Mouse (Mus musculus) mouse trophoblast stem cell (cell line): Measurements from ENCODE around the gene Unc45a.

Experiments
- in situ Hi-C, 2 experiments: fragments of 300-500 bp; cut with MseI, MboI; formaldehyde crosslinking; loops; 2 replicates in 1 of 2; 3 replicates in 1 of 2; pipeline ENCODE4 v1.15.1; 2025

The Unc45a gene

GRCm38 (mm10) chr7:80340793-80341192 lies at the start of gene Unc45a:
Gene Unc45a (minus strand): TSS chr7:80341005.
- in situ Hi-C loops: loop anchor here (5.0 kb wide), 1 partner anchor 37 kb away; no protein-coding TSS in a partner anchor

GRCm38 (mm10) chr7:80387633-80388543 lies 47.1 kb upstream of the Unc45a start, which contains the start of gene Fes:
Gene Fes (minus strand): TSS chr7:80387946.
- in situ Hi-C loops: loop anchor here (5.0 kb wide), 1 partner anchor 194 kb away; no protein-coding TSS in a partner anchor

GRCm38 (mm10) chr7:80387033-80387632 lies 46.3 kb upstream of the Unc45a start:
- in situ Hi-C loops: loop anchor here (5.0 kb wide), 1 partner anchor 195 kb away; no protein-coding TSS in a partner anchor

GRCm38 (mm10) chr7:80386235-80386930 lies 45.6 kb upstream of the Unc45a start:
- in situ Hi-C loops: loop anchor here (5.0 kb wide), 1 partner anchor 196 kb away; no protein-coding TSS in a partner anchor

GRCm38 (mm10) chr7:80382919-80383318 lies 42.1 kb upstream of the Unc45a start:
- in situ Hi-C loops: no loop called here

- in situ Hi-C loops: loop anchor here (5.0 kb wide), 1 partner anchor 37 kb away; the partner anchor contains the start of genes Hddc3 (in 2 of the 2) and Unc45a (in 2 of the 2)
Measured at GRCm38 (mm10) chr7:80379531-80379930, 38.7 kb upstream of the Unc45a start.

- in situ Hi-C loops: loop anchor here (5.0 kb wide), 1 partner anchor 35 kb away; the partner anchor contains the start of genes Hddc3 (in 2 of the 2) and Unc45a (in 2 of the 2)
Measured at GRCm38 (mm10) chr7:80377471-80377870, 36.7 kb upstream of the Unc45a start.

- in situ Hi-C loops: loop anchor here (5.0 kb wide), 1 partner anchor 34 kb away; the partner anchor contains the start of genes Hddc3 (in 2 of the 2) and Unc45a (in 2 of the 2)
Measured at GRCm38 (mm10) chr7:80376192-80376591, 35.4 kb upstream of the Unc45a start.

- in situ Hi-C loops: loop anchor here (5.0 kb wide), 1 partner anchor 33 kb away; the partner anchor contains the start of genes Hddc3 (in 2 of the 2) and Unc45a (in 2 of the 2)
Measured at GRCm38 (mm10) chr7:80375376-80376039, 34.7 kb upstream of the Unc45a start.

- in situ Hi-C loops: loop anchor here (5.0 kb wide), 1 partner anchor 32 kb away; the partner anchor contains the start of genes Hddc3 (in 2 of the 2) and Unc45a (in 2 of the 2)
Measured at GRCm38 (mm10) chr7:80374733-80375132, 33.9 kb upstream of the Unc45a start.

GRCm38 (mm10) chr7:80374280-80374679 lies 33.5 kb upstream of the Unc45a start:
- in situ Hi-C loops: no loop called here

GRCm38 (mm10) chr7:80373850-80374249 lies 33.0 kb upstream of the Unc45a start:
- in situ Hi-C loops: no loop called here

GRCm38 (mm10) chr7:80373352-80373751 lies 32.5 kb upstream of the Unc45a start:
- in situ Hi-C loops: no loop called here

- in situ Hi-C loops: no loop called here
Measured at GRCm38 (mm10) chr7:80372667-80373066, 31.9 kb upstream of the Unc45a start.

GRCm38 (mm10) chr7:80372166-80372565 lies 31.4 kb upstream of the Unc45a start:
- in situ Hi-C loops: no loop called here

GRCm38 (mm10) chr7:80371041-80371751 lies 30.4 kb upstream of the Unc45a start, which contains the start of gene Man2a2:
Gene Man2a2 (minus strand): TSS chr7:80371375.
- in situ Hi-C loops: no loop called here

GRCm38 (mm10) chr7:80370649-80371040 lies 29.8 kb upstream of the Unc45a start:
- in situ Hi-C loops: no loop called here

- in situ Hi-C loops: no loop called here
Measured at GRCm38 (mm10) chr7:80369967-80370431, 29.2 kb upstream of the Unc45a start.

GRCm38 (mm10) chr7:80369461-80369860 lies 28.7 kb upstream of the Unc45a start:
- in situ Hi-C loops: no loop called here
